In the genomic region with DNA sequence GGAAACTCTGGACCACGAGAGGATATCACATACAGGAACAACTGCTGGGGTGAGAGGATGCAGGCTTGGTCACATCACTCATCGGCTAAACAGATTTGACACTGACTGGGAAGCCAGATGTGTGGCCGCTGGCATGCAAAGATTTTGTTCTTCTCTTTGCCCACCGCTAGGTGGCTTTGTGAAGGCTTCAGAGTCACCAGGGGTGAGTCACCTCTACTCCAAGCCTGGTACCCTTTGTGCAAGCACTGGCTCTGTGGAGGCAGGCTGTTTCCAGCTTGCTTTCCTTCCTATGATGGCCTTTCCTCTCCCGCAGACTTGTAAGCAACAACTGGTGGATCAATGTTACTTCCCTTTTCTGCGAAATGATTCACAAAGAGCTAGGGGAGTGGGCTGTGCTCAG, we compare ENCODE assay signal across 10 mouse cellular contexts.
DNase-seq lines count a peak whose midpoint lies in the region; TF ChIP-seq lines count a peak whose summit lies in the region.
"Had no signal": no experiment of that assay in that cellular context is flagged by ENCODE, and none has a peak within 500 bp of the region (broad histone marks: within the 10 kb centered on the region; RNA-seq: fewer than 3 reads in every experiment).

No protein-coding gene starts in this region.

- intact Hi-C loops in left cerebral cortex, postnatal 36 days (cut with DNase I), result no loop called here

- 48% methylated on average over 6 of the region's 6 CpGs for WGBS in lung, adult 2 months
- WGBS in olfactory bulb, adult 2 months, result 57% methylated on average over 6 of the region's 6 CpGs

- DNase-seq in lung, adult 2 months, result no peak
- DNase-seq in lung, adult 18-20 months, result no peak
- DNase-seq in ZHBTc4 (ENCODE audit: low read depth, low spot score), result peak; percentile 81
- peak; percentile 59 for DNase-seq in embryo, embryonic 11 days
- no peak for DNase-seq in left cerebral cortex, postnatal 36 days (ENCODE audit: low spot score in 2 of 2)
- no peak for DNase-seq in kidney, postnatal 10 days
- DNase-seq in spleen, postnatal 36 days (ENCODE audit: low spot score in 2 of 2), result no peak

- no peak overlapping the region for H3K27ac ChIP-seq in olfactory bulb, adult 2 months (ENCODE audit: insufficient read depth, low read depth, low read length)
- H3K27ac ChIP-seq: embryonic facial prominence, embryonic 12.5 days had no signal

- peak; percentile 18; the same call in 1 of the 2 replicates for TF ChIP-seq CTCF in lung, adult 2 months (IDR thresholded peaks at IDR 0.05; ENCODE audit: insufficient read depth, low read length)
- peak; percentile 58; the same call in 1 of the 2 replicates for TF ChIP-seq CTCF in olfactory bulb, adult 2 months (IDR thresholded peaks at IDR 0.05; ENCODE audit: insufficient read depth, low read depth, low read length)

- no peaks in the 10 kb centered on the region; the same call in 1 of the 2 replicates for H3K4me1 ChIP-seq in lung, adult 2 months (ENCODE audit: control insufficient read depth, insufficient read depth, low read length)
- H3K4me1 ChIP-seq in olfactory bulb, adult 2 months (ENCODE audit: control insufficient read depth, insufficient read depth, low read length), result peaks cover 26% of the 10 kb centered on the region

- no peak overlapping the region for H3K4me3 ChIP-seq in lung, adult 2 months (replicated peaks; ENCODE audit: extremely low read depth, low read depth, low read length)
- no peak overlapping the region for H3K4me3 ChIP-seq in olfactory bulb, adult 2 months (ENCODE audit: insufficient read depth, low read depth, low read length)
- H3K4me3 ChIP-seq: embryonic facial prominence, embryonic 12.5 days; megakaryocyte, embryonic 14.5 days had no signal

- TF ChIP-seq POLR2A in lung, adult 2 months (IDR thresholded peaks at IDR 0.05; ENCODE audit: borderline replicate concordance, extremely low read depth, low read depth, low read length), result no peak
- TF ChIP-seq POLR2A in olfactory bulb, adult 2 months (IDR thresholded peaks at IDR 0.05; ENCODE audit: insufficient read depth, low read depth, low read length), result no peak

Comparison
In these comparisons a context has a peak if more than half of its experiments do, and no peak if none do; other contexts are left out.
1. DNase-seq: peak in ZHBTc4 (single experiment) and embryo, embryonic 11 days (single experiment); none in lung, adult 2 months (single experiment), lung, adult 18-20 months (0 of 2), left cerebral cortex, postnatal 36 days (0 of 2), kidney, postnatal 10 days (single experiment) and spleen, postnatal 36 days (0 of 2).